Mouse (Mus musculus) midbrain, embryonic 14.5 days (tissue): Measurements from ENCODE around the gene Rnd3. TPM values are rescaled to one million over a fixed set of nuclear protein-coding genes. Genes with fewer than 3 reads are reported as not detected.

Experiments used
- ATAC-seq: fragments of 200-750 bp; cut with Nextera tagmentation; 2 replicates; pipeline ENCODE4 v1.8.0; 2017; ENCODE audit warnings: moderate number of reproducible peaks, moderate library complexity; ENCODE audit not compliant: low FRiP score, low TSS enrichment
- DNase-seq: peaks from one replicate; pipeline ENCODE4 v3.0.0-alpha.2; 2015
- H3K27ac ChIP-seq: fragments of 300-500 bp; sonication (generic); replicated peaks from 2 replicates; pipeline ENCODE4 v1.5.1; 2014; ENCODE audit warnings: mild to moderate bottlenecking, low read depth, low read length, moderate library complexity
- H3K27me3 ChIP-seq: fragments of 300-500 bp; sonication (generic); 2 replicates; pipeline ENCODE4 v1.6.1; 2014; ENCODE audit warnings: low read length, control low read depth, mixed read lengths; ENCODE audit not compliant: control insufficient read depth, insufficient read depth
- H3K36me3 ChIP-seq: fragments of 300-500 bp; sonication (generic); 2 replicates; pipeline ENCODE4 v1.6.1; 2014; ENCODE audit warnings: low read length, control low read depth; ENCODE audit not compliant: control insufficient read depth, insufficient read depth
- H3K4me1 ChIP-seq: fragments of 300-500 bp; sonication (generic); 2 replicates; pipeline ENCODE4 v1.6.1; 2014; ENCODE audit warnings: mild to moderate bottlenecking, antibody characterized with exemption, low read length, control low read depth; ENCODE audit not compliant: control insufficient read depth, insufficient read depth
- H3K4me2 ChIP-seq: fragments of 300-500 bp; sonication (generic); 2 replicates; pipeline ENCODE4 v1.6.1; 2014; ENCODE audit warnings: mild to moderate bottlenecking, low read length, moderate library complexity
- H3K4me3 ChIP-seq: fragments of 300-500 bp; sonication (generic); replicated peaks from 2 replicates; pipeline ENCODE4 v1.5.1; 2014; ENCODE audit warnings: low read depth, low read length
- H3K9ac ChIP-seq: fragments of 300-500 bp; sonication (generic); replicated peaks from 2 replicates; pipeline ENCODE4 v1.6.1; 2014; ENCODE audit warnings: mild to moderate bottlenecking, low read length, moderate library complexity
- H3K9me3 ChIP-seq: fragments of 300-500 bp; sonication (generic); 2 replicates; pipeline ENCODE4 v1.6.1; 2016; ENCODE audit warnings: low read length, control low read depth, mixed read lengths; ENCODE audit not compliant: control insufficient read depth
- WGBS: fragments of 180-500 bp; shearing (Covaris S2); extraction: QIAGEN DNeasy Blood & Tissue Kit; methylation state at CpG from one replicate; pipeline ENCODE4 v1.1.7; 2014; 5-methylcytosine and 5-hydroxymethylcytosine counted together
- polyA plus RNA-seq: library from polyadenylated mRNA; unstranded; fragments of >200 nt; fragmentation: Nextera tagmentation; extraction: Ambion mirVana; gene quantifications from 2 replicates; pipeline ENCODE4 v1.2.1, GENCODE M21; 2014

Rnd3 gene
- polyA plus RNA-seq, 1 experiment from 2014 or later = 322 TPM

DNA sequence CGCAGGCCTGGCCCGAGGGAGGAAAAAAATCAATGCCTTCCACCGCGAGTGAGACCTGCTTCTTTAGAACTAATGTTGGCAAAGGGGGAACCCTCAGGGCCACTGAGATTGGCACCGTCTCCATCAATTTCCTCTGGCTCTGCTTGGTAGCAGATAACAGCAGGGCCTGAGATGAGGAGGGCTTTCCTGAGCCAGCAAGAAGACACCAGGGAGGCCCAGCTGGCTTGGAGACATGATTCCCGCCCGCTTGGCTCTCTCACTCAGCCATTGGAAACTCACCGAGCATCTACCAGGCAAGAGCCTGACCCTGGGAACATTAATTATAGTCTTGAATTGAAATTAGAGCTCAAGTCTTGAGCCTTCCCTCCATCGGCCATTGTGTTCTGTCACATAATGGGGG, 48.9 kb downstream of the Rnd3 start:
- H3K4me1 ChIP-seq = peaks cover 6% of the 10 kb centered on the region; the same call in 1 of the 2 replicates
- no peaks in the 10 kb centered on the region for H3K27me3 ChIP-seq
- H3K36me3 ChIP-seq = no peaks in the 10 kb centered on the region
- no peak overlapping the region for H3K9ac ChIP-seq
- no peaks in the 10 kb centered on the region for H3K9me3 ChIP-seq
- ATAC-seq (0 out of 2 replicates have a peak, but pooled peaks have one; percentile 20), DNase-seq (no peak)
- no peak overlapping the region for H3K4me2 ChIP-seq
- no peak overlapping the region for H3K4me3 ChIP-seq
- H3K27ac ChIP-seq = 0 out of 2 replicates have a peak overlapping the region, but pooled peaks have one; percentile 2
- 51% methylated on average over 9 of the region's 9 CpGs for WGBS

DNA sequence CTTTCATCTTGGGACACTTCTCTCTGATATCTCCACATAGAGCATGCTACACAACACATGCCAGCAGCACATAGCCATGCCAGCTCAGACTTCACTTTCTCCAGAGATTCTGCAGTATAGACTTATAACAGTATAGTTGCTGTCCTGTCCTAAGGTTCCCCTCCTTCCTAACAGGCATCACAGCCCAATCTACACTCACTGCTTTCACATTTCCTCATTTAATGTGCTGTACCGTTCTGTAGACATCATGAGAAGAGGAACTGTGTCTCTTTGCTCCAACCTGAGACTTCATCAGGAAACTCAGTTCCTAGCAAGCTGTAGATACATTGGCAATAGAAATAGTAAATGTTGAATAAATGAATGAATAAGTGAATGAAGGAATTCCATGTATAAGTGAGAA, 49.7 kb downstream of the Rnd3 start:
- Histone ChIP-seq H3K4me3 (no peak overlapping the region), H3K4me2 (no peak overlapping the region), H3K4me1 (peaks cover 6% of the 10 kb centered on the region; the same call in 1 of the 2 replicates), H3K27ac (no peak overlapping the region), H3K36me3 (no peaks in the 10 kb centered on the region), H3K9me3 (no peaks in the 10 kb centered on the region), H3K9ac (no peak overlapping the region), H3K27me3 (no peaks in the 10 kb centered on the region)
- WGBS = 91% methylated on average over 1 of the region's 1 CpGs
- DNase-seq (no peak), ATAC-seq (no peak)

DNA sequence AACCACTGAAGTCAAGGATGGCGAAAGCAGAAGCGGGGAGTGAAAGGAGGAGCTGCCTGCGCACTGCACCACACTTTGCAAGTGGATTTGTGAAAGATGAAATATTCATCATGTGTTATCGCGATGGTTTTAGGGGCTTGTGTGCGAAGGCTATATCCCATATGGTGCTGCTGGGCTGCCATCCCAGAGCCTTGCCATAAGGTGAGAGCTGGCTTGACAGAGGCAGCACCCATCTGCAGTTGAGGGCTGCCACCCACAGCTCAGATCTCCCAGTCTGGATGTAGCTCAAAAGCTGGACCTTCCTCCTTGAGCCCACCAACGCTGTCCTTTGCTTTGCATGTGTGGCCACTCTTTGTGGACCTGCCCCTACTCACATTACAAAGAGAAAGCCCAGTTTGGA, 58.2 kb downstream of the Rnd3 start:
- DNase-seq (peak; percentile 51), ATAC-seq (peak; percentile 39; the same call in 1 of the 2 replicates)
- H3K27ac ChIP-seq = peak overlapping the region; percentile 20; the same call in 1 of the 2 replicates
- H3K27me3 ChIP-seq = no peaks in the 10 kb centered on the region
- no peak overlapping the region for H3K9ac ChIP-seq
- H3K4me3 ChIP-seq = no peak overlapping the region
- H3K36me3 ChIP-seq = no peaks in the 10 kb centered on the region
- no peak overlapping the region for H3K4me2 ChIP-seq
- no peaks in the 10 kb centered on the region for H3K9me3 ChIP-seq
- peaks cover 47% of the 10 kb centered on the region for H3K4me1 ChIP-seq
- 20% methylated on average over 7 of the region's 7 CpGs for WGBS

DNA sequence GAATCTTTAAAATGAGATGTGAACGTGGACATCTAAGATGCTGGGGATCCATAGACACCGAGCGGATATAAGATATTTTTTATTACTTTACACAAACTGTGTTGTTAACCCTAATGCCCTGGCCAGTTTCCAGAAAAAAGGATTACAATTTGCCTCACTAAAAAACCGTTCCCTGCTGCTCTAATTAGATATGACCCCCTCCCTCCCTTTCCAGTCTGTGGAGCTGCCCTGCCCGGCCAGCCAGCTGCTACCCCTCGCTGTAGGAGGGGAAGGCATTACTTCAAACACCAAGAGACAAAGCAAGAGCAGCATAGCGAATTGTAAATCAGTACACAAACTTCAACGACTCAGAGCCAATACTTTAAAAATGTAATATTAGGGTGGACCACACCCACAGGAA, 58.9 kb downstream of the Rnd3 start:
- Histone ChIP-seq H3K4me1 (peaks cover 53% of the 10 kb centered on the region), H3K9me3 (no peaks in the 10 kb centered on the region), H3K36me3 (no peaks in the 10 kb centered on the region), H3K4me2 (0 out of 2 replicates have a peak overlapping the region, but pooled peaks have one; percentile 11), H3K9ac (no peak overlapping the region), H3K27me3 (no peaks in the 10 kb centered on the region), H3K4me3 (no peak overlapping the region), H3K27ac (0 out of 2 replicates have a peak overlapping the region, but pooled peaks have one; percentile 20)
- ATAC-seq = peak; percentile 70; the same call in 1 of the 2 replicates
- WGBS = 5% methylated on average over 8 of the region's 8 CpGs
- DNase-seq = peak; percentile 80

DNA sequence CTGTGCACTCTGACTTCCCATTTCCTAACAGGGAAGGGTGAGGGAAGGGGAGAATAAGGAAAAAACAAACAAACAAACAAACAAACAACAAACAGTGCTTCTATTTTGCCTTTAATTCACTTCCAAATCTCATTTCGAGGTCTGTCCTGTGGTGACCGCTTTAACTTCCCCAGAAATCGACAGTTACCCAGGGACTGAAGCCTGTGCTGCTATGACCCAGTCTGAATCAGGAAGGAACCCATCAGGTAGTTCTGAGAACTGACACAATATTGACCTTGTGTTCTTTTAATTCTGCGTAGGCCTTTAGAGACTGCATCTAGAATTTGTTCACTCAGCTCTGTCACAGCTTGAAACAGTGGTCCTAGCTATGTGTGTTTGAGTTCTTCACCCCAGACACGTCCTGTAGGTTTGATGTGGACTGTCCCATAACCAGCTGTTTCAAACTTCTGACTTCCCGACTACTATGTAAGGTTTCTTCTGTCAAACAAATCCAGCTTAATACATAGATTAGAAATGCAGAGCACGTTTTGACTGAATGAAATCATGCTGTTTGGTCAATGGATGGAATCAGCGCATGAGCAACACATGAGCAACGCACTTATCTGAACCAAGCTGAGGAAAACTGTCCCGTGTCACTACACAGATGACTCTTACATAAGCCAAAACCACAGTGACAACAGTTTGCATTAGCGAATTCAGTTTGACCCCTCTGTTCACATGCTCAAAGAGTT, 59.9 kb downstream of the Rnd3 start:
- Histone ChIP-seq H3K36me3 (no peaks in the 10 kb centered on the region), H3K27ac (peak overlapping the region; percentile 38; the same call in 1 of the 2 replicates), H3K27me3 (no peaks in the 10 kb centered on the region), H3K4me1 (peaks cover 56% of the 10 kb centered on the region), H3K4me2 (no peak overlapping the region), H3K4me3 (no peak overlapping the region), H3K9ac (no peak overlapping the region), H3K9me3 (no peaks in the 10 kb centered on the region)
- ATAC-seq (no peak), DNase-seq (peak; percentile 53)
- 57% methylated on average over 11 of the region's 11 CpGs for WGBS

DNA sequence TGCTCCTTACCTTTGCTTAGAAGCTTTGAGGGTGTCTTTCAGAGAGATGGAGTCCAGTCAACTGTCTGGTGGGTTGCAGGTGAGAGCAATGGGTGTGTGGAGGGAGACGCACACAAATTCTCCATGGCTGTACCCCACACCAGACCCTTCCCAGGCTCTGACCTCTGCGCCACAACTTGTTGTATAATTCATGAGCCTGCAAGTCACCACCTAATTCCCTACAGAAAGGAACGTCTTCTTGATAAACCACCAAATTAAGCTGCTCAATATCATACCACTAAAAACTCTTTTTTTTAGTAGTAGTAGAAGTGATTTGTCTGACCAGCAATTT, 60.8 kb downstream of the Rnd3 start:
- H3K4me2 ChIP-seq = peak overlapping the region; percentile 40
- H3K4me1 ChIP-seq = peaks cover 64% of the 10 kb centered on the region
- no peak for DNase-seq

DNA sequence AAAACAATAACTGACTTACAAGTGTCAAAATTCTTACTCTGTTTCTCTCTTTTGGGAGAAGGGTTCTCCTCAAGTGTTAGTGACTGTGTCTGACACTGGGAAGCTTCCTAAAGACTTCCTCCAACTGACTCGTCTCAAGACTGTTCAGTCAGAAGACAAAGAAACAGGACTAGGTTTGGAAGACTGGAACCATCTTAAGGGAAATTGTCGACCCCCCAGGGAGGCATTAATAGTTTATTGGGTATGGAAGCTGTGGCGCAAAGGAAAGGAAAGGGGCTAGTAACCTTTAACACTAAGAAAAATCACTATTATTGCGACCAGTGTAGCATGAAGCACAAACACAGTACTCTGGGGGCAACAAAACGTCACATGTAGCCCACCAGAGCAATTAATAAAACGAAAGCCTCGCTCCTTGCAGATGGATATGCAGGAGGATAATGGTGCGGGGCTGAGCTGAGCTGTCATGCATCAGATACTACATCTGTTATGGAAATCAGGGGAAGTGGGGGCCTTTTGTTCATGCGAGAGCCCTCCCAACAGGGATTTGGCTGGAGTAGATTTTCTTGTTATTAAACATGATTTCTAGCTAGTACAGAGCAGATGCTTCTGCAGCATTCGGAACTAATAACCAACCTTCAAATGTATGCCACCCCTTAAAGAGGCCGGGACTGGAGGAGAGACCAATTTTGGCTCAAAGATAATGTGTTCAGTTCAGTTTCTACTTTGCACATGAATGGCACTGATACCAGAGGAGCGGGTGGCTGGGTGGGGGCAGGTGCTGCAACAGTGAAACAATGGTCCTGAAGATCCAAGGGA, 61.4 kb downstream of the Rnd3 start:
- H3K27ac ChIP-seq = peak overlapping the region; percentile 82
- H3K4me1 ChIP-seq = peaks cover 69% of the 10 kb centered on the region
- DNase-seq = peak; percentile 83
- H3K9me3 ChIP-seq = no peaks in the 10 kb centered on the region
- H3K27me3 ChIP-seq = no peaks in the 10 kb centered on the region
- whole genome bisulfite sequencing = 3% methylated on average over 12 of the region's 12 CpGs
- H3K4me2 ChIP-seq = peak overlapping the region; percentile 40
- no peaks in the 10 kb centered on the region for H3K36me3 ChIP-seq
- H3K9ac ChIP-seq = no peak overlapping the region
- ATAC-seq = peak; percentile 80
- 0 out of 2 replicates have a peak overlapping the region, but pooled peaks have one; percentile 0 for H3K4me3 ChIP-seq

More for the DNA sequence above, 60.8 kb downstream of the Rnd3 start:
- 4% methylated on average over 3 of the region's 3 CpGs for WGBS
- H3K9ac ChIP-seq = no peak overlapping the region
- H3K4me3 ChIP-seq = no peak overlapping the region
- no peaks in the 10 kb centered on the region for H3K36me3 ChIP-seq
- H3K27me3 ChIP-seq = no peaks in the 10 kb centered on the region
- no peaks in the 10 kb centered on the region for H3K9me3 ChIP-seq
- peak overlapping the region; percentile 82 for H3K27ac ChIP-seq
- ATAC-seq = peak; percentile 41; the same call in 1 of the 2 replicates

DNA sequence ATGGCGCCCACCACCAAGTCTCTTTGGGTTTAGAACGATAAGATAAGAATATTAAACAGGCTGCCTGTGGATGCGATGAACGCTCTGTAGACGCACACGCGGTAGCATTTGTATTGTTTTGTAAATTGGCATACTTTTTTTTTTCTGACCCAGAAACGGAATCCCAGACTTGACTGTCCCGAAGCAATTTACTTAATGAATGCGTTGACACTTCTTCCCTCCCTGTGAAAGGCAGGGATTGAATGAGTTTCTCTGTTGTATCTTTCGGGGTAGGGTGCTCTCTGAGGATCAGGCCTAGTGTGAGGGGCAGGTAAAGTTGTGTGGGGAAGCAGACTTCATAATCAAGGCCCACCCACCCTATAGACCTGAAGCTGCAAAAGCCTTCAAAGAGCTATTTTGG, 63.8 kb downstream of the Rnd3 start:
- H3K9ac ChIP-seq = no peak overlapping the region
- peaks cover 70% of the 10 kb centered on the region for H3K4me1 ChIP-seq
- DNase-seq = no peak
- no peaks in the 10 kb centered on the region for H3K36me3 ChIP-seq
- H3K27ac ChIP-seq = peak overlapping the region; percentile 56
- ATAC-seq = no peak
- H3K4me3 ChIP-seq = no peak overlapping the region
- H3K4me2 ChIP-seq = no peak overlapping the region
- WGBS = 25% methylated on average over 11 of the region's 11 CpGs
- no peaks in the 10 kb centered on the region for H3K9me3 ChIP-seq
- no peaks in the 10 kb centered on the region for H3K27me3 ChIP-seq
